Mouse (Mus musculus) gastrocnemius, postnatal 4 days (tissue): ENCODE results near the gene Fmn2. TPM values are rescaled to one million over a fixed set of nuclear protein-coding genes. Genes with fewer than 3 reads are reported as not detected.

Experiments
- DNase-seq, 2 experiments: peaks; one replicate each; pipeline ENCODE4 v3.0.0; 2021 to 2022; ENCODE audit warnings: low spot score in 2 of 2, mixed read lengths in 2 of 2
- total RNA-seq, 2 experiments: library from RNA; stranded (reverse); gene quantifications; 2 replicates each; pipeline ENCODE4 v1.2.3; 2021

Gene Fmn2
- total RNA-seq, 2 experiments from 2014 or later = 1.9 TPM

- DNase-seq = no peak
These were observed 154.9 kb downstream of the Fmn2 start for GRCm38 (mm10) chr1:174656554-174656953.

- no peak for DNase-seq
These were observed 158.0 kb downstream of the Fmn2 start for GRCm38 (mm10) chr1:174659459-174660223.

- no peak for DNase-seq
These were observed 163.5 kb downstream of the Fmn2 start for GRCm38 (mm10) chr1:174665116-174665515.

- DNase-seq = no peak
These were observed 167.5 kb downstream of the Fmn2 start for GRCm38 (mm10) chr1:174669132-174669531.

GRCm38 (mm10) chr1:174670846-174671245 lies 169.2 kb downstream of the Fmn2 start:
- DNase-seq = no peak

- no peak for DNase-seq
These were observed 173.0 kb downstream of the Fmn2 start for GRCm38 (mm10) chr1:174674586-174674985.

- no peak for DNase-seq
These were observed 173.7 kb downstream of the Fmn2 start for GRCm38 (mm10) chr1:174675316-174675715.

GRCm38 (mm10) chr1:174676187-174676586 lies 174.6 kb downstream of the Fmn2 start:
- no peak for DNase-seq

GRCm38 (mm10) chr1:174677211-174677610 lies 175.6 kb downstream of the Fmn2 start:
- DNase-seq = no peak

- no peak for DNase-seq
These were observed 187.7 kb downstream of the Fmn2 start for GRCm38 (mm10) chr1:174689301-174689700.

- no peak for DNase-seq
These were observed 199.2 kb downstream of the Fmn2 start for GRCm38 (mm10) chr1:174700871-174701270.

GRCm38 (mm10) chr1:174701835-174702234 lies 200.2 kb downstream of the Fmn2 start:
- no peak for DNase-seq

- no peak for DNase-seq
These were observed 202.3 kb downstream of the Fmn2 start for GRCm38 (mm10) chr1:174703909-174704308.

- no peak for DNase-seq
These were observed 218.3 kb downstream of the Fmn2 start for GRCm38 (mm10) chr1:174719729-174720458.

- no peak for DNase-seq
These were observed 227.1 kb downstream of the Fmn2 start for GRCm38 (mm10) chr1:174728771-174729170.

GRCm38 (mm10) chr1:174732715-174733114 lies 231.1 kb downstream of the Fmn2 start:
- no peak for DNase-seq

GRCm38 (mm10) chr1:174738958-174739357 lies 237.3 kb downstream of the Fmn2 start:
- no peak for DNase-seq

GRCm38 (mm10) chr1:174742667-174743066 lies 241.0 kb downstream of the Fmn2 start:
- DNase-seq = no peak

- DNase-seq = no peak
These were observed 246.9 kb downstream of the Fmn2 start for GRCm38 (mm10) chr1:174748520-174748919.

- no peak for DNase-seq
These were observed 249.4 kb downstream of the Fmn2 start for GRCm38 (mm10) chr1:174750893-174751461.

- no peak for DNase-seq
These were observed 257.7 kb downstream of the Fmn2 start for GRCm38 (mm10) chr1:174759354-174759753.

- no peak for DNase-seq
These were observed 264.1 kb downstream of the Fmn2 start for GRCm38 (mm10) chr1:174765757-174766156.
